Mouse (Mus musculus) E14TG2a.4 (cell line): ENCODE results near the gene Sh3pxd2b.

Source experiments
- CTCF ChIP-seq: conservative IDR thresholded peaks from 2 replicates; pipeline ENCODE4 v1.5.1; 2014; ENCODE audit warnings: low read length
- NANOG ChIP-seq: IDR thresholded peaks from 2 replicates; pipeline ENCODE4 v1.6.1; 2014; ENCODE audit warnings: borderline replicate concordance, low read length, mixed read lengths

DNA sequence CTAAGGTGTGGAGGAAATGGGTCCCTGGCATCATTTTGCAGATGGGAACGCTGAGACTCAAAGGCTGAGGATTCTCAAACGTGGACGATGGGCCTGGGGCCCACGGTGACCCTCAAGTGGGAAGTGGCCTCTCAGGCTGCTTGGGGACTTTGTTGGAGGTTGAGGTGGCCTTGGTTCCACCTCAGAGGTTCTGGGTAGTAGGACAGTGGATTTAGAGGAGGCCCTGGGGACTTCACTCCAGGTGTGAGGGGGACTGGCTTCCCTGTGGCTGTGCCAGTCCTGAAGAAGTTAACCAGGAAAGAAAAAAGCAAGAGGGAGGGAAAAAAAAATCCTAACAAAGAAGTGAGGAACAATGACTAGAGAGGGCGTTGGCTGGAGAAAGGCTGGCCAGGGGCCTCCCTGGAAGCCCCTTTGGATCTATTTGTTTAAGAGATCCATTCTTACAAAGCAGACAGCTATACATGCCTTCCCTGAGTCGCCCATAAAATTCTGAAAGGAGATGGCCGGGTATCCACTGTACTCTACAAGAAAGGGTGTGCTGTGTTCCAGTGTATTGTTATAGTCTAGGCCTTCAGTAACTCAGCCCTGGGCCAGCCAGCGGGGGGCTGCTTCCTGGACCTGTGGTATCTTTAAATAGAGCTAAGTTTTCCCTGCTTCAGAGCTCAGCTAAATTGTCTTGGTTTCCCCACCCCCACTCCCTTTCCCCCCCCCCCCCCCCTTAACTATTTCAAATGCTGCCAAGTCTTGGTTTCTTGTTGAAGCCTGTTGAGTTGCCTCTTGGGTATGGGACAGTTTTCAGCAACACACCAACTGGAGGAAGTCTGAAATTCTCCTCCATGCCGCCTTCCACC is 1.0 kb downstream of the Sh3pxd2b start:
- TF ChIP-seq CTCF = no peak
- no peak for TF ChIP-seq NANOG
